Mouse (Mus musculus) spleen, adult 12 weeks (tissue): ENCODE data around the gene Trim67.
A peak's percentile ranks its signal among the peaks of the same experiment; 100 is the strongest.

Source experiments
- DNase-seq: peaks from one replicate; pipeline ENCODE4 v3.0.0; 2022; ENCODE audit warnings: low spot score

The Trim67 gene

DNA sequence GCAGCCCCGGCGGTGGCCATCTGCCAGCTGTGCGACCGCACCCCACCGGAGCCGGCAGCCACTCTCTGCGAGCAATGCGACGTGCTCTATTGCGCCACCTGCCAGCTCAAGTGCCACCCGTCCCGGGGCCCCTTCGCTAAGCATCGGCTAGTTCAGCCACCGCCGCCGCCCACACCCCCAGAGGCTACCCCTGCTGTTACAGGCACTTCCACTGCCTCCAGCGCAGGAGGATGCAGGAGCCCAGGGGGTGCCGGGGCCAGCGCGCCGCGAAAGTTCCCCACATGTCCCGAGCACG lies 1.5 kb downstream of the Trim67 start:
- no peak for DNase-seq

DNA sequence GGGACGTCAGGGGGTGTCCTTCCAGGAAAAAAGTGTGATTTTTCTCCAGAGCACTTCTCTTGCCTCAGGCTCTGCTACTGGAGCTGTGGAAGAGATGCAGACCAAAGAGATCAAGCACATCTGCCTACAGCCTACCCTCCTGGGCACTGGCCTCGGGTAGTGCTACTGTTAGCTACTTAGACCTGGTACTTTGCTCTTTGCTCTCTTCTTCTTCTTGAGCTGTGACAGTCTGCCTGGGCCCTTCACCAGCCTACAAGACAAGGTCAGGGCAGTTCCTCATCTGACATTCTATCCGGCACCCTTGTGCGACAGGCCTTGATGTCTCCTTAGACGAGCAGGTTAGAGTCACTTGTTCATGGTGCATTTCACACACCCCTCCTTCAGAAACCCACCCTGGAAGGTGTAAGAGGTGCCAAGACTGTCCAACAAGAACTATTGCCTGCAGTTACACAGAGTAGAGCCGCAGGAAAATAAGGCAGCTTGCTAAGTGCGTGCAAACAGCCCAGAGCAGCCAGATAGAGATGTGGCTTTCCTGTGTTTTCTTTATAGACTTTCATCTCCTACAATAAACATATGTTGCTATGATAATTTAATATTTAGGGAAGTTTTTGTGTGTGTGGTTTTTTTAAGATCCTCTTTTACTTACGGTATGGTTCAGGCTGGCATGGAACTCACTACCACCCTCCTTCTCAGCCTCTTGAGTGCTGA lies 3.0 kb downstream of the Trim67 start:
- no peak for DNase-seq

DNA sequence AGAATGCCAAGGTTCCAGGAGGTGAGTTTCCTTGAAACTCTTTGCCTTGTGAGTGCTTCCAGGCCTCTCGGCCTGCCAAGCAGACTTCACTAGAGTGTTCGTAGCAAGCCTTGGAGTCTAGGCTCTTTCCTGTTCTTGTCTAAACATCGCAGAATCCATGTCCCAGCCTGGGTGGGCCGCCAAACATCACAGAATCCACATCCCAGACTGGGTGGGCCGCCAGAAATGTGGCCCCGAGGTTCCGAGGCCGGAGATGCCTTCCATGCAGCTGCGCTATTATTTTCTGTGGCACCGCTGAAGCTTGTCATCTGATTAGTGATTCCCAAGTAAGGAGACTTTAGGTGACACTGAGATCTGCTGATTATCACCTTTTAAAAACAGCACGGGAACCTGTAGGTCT lies 7.7 kb downstream of the Trim67 start:
- no peak for DNase-seq

DNA sequence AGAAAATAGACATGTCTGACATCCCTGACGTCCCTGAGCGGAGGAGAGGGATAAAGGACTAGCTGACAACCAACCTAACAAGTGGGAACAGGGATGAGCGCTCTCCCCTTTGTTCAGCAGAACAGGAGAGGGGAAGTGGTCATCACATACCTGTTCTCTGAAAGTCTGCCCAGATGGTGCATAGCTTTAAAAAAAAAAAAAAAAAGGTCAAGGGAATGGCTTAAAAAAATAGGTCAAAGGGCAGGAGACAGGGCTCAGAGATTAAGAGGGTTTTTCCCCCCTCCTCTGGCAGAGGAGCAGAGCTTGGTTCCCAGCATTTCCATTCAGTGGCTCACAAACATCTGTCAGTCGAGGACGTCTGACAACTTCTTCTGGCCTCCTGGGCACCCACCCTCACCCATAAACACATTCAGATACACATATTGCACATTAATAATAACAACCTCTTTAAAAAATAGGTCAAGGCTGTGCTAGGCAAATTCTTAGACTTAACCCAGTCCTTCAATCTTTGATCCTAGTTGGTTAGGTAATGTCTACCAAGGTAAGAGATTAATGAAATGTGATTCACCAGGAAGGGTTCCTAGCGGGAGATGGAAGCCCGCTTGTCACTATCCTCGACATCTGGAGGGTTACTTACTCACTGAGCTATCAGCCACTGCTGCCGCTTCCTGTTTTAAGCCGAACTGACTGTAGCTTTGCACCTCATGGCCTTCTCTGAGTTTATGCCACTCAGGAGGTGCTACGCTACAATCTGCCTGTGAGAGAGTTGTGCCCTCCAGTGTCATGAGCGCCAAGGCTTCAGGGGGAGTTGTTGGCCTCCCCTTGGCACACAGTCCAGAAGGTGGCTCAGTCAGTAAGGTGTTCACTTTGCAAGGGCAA lies 11.2 kb downstream of the Trim67 start:
- no peak for DNase-seq

DNA sequence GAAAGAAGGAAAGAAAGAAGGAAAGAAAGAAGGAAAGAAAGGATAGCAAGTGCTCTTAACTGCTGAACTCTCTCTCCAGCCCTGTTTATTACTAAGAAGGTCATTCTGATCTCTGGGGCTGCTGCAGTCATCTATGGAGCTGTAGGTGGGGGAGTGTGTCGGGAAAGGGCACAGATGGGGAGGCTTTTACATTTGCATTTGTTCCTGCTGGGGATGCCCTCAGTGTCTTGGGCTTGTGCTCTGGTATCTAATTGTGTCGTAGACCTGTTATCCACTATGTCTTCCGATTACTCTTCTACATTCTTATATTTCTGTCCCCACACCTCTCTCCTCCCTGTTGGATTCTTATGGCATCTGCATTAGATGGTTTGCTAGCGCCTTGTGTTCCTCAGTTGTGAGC lies 13.1 kb downstream of the Trim67 start:
- DNase-seq = no peak

DNA sequence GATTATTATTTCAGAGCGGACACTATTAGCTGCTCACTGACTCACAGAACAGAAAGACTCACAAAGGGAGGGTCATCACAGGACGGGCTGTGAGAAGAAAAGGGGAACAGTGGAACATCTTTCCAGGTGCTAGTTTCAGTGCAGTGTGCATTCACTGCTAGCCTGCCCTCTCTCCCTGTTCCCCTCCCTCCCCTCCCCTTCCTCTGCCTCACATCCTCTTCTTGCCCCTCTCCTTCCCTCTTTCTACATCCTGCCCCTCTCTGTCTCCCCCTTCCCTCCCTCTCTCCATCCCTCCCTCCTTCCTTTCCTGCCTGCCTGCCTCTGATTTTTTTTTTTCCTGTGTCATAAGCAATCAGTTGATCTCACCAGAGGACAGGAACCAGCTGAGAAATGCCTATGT lies 16.5 kb downstream of the Trim67 start:
- DNase-seq = no peak

DNA sequence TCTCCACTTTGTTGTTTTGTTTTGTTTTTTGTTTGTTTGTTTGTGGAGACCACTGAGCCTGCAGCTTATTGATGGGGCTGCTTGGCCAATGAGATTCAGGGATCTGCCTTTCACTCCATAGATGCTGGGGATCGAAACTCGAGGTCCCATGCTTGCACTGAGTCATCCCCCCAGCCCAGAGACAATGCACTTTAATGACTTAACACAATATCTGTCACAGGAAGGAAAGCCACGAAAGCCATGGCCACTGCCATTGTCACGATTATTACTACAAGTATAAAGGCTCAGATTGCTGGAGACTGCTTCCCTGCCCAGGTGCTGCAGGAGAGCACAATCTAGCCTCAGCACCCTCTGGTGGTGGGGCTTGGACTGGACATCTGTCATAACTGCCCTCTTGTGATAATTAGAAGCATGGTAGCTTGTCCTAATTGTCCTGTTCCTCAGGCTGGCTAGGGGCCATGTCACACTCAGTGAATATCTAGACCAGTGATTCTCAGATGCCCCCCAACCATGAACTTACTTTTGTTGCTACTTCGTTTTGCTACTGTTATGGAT lies 17.2 kb downstream of the Trim67 start:
- DNase-seq = no peak

DNA sequence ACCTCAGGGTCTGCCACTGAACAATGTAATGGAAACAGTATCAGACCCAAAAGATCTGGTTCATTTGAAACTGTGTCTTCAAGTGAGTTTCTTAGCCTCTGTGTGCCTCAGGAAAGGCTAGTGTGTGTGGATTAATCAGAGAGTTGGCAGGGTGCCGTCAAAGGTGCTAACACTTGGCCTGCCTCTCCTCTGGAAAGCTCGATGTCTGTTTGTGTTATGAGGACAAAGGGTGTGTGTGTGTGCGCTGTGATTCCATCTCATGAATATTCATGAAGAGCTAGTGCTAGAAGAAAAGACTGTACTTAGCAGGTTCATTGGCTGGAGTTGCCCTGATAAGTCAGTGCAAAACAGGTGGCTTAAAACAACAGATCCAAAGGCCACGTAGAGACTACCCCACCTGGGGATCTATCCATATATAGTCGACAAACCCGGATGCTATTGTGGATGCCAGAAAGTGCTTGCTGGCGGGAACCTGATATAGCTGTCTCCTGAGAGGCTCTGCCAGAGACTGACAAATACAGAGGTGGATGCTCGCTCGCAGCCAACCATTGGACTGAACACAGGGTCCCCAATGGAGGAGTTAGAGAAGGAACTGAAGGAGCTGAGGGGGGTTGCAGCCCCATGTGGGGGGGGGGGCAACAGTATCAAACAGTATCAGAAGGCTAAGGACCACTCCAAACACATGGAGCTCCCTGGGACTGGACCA lies 17.9 kb downstream of the Trim67 start:
- DNase-seq = no peak

DNA sequence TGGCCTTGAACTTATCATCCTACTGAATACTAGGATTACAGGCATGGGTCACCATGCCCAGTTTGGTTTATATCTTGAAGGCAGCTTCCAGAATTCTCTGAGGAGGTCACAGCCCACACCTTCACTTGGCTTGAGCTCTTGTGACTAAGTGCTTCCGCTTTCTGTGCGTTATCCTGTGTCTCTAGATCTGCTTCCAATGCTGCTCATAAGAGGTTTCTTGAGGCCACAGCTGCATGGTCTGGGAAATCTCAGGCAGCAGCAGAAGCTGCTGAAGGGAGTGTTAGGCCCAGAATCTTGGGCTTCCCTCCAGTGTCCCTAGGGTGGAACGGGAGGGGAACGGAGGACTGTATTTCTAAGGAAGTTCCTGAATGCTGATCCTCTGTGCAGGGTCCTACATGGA lies 20.4 kb downstream of the Trim67 start:
- no peak for DNase-seq

DNA sequence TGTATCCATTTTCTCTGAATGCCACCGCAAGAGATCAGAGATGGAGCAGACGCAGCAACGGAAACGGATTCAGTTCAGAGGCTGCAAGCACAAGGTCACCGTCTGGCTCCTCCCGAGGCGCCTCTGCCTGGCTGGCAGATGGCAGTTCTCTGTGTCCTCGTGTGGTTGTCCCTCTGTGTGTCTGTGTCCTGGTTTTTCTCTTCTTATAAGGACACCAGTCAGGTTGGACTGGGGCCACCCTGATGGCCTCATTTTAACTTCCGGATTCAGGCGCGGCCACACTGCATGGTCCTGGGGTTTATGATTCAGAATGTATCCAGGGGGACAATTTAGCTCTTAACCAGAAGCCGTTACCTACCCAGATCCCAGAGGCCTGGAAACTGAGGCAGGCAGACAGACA lies 23.0 kb downstream of the Trim67 start:
- DNase-seq = no peak

DNA sequence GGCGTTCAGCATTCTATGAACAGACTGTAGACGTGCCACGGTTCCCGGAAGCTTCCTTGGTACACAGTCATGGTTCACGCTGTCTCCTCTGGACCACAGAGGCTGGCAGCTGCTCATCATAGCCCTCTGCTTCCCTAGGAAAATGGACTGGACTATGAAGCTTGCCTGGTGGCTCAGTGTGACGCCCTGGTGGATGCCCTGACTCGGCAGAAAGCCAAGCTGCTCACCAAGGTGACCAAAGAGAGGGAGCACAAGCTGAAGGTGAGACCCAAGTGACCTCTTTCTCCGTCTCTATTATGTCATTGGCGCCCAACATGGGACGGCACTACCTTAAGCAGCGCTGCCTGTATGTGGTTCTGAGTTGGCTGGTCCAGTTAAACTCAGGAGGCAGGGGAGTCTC lies 24.0 kb downstream of the Trim67 start:
- DNase-seq = no peak

DNA sequence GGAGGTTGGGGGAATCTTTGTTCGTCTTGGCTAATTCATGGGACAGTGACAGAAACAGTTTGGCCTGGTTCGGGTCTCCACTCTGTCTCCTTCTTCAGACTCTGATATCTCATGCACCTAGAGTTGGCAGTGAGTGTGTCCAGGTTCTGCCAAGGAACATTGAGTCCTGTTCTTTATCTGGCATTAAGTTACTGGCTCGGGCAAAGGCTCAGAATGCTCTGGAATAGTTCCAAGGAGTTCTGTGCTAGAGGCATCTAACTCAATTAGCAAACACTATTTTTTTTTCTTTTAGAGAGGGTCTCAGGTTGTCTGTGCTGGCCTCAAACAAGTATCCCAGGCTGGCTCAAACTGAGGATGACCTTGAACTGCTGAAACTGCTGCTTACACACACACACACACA lies 24.5 kb downstream of the Trim67 start:
- DNase-seq = no peak

DNA sequence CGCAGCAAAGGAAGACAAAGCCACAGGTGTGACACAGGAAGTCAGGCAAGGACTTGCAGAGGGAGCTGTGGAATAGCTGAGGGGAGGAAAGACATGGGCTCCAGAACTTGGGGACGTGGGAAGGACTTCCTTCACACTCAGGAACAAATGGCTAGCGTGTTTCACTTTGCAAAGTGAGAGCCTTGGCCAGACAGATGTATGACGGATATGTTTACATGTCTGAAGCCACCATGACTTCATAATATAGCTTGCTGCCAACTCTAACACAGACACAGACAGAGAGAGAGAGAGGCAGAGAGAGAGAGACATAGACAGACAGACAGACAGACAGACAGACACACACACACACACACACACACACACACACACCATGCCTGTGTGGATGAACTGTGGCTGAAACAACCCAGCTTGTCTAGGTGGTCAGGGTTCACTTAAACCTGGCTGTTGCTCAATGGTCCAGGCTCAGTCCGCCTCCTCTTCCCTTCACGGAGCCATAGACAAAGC lies 26.8 kb downstream of the Trim67 start:
- no peak for DNase-seq

DNA sequence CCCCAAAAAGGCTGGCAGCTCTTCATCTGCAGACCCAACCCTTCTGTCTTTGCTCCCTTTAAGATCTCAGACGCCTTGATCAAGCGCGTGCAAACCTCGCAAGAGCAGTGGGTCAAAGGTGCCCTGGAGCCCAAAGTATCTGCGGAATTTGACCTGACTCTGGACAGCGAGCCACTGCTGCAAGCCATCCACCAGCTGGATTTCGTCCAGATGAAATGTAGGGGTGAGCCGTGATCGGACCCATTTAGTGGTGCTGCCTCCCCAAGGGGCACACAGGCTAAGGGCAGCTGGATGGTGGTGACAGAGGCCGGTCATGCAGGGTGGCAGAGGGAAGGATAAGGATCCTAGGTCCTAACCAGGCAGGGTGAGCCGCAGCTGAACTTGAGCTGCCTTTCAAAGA lies 27.2 kb downstream of the Trim67 start:
- no peak for DNase-seq

DNA sequence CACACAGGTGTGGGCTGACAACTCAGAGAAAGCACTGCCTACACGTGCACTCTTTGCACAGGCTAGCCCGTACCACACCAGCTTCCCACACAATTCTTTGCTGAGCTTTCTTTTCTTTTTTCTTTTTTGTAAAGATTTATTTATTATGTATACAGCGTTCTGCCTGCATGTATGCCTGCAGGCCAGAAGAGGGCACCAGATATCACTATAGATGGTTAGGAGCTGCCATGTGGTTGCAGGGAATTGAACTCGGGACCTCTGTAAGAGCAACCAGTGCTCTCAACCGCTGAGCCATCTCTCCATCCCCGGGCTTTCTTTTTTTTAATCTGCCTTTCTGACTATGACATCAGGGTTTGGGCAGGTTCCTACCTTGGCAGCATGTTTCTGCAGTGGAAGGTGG lies 30.6 kb downstream of the Trim67 start:
- DNase-seq = no peak

DNA sequence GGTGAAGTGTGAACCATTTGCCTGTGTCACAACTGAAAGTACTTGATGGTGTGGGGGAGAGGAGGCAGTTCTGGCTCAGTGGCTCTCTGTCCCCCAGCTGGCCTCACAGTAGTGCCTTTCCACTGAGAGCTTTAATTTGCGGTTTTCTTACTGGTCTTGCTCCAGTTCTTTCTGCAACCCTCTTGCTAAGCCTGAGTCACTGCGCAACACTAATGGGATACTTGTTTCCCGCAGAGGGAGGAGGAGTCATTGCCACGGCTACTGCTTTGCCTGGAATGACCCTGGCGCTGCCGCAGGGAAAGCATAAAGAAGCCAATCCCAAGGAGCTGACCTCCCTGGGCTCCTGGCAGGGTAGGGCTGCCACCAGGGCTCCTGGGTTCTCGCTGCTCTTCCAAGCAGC lies 33.8 kb downstream of the Trim67 start:
- DNase-seq = no peak

DNA sequence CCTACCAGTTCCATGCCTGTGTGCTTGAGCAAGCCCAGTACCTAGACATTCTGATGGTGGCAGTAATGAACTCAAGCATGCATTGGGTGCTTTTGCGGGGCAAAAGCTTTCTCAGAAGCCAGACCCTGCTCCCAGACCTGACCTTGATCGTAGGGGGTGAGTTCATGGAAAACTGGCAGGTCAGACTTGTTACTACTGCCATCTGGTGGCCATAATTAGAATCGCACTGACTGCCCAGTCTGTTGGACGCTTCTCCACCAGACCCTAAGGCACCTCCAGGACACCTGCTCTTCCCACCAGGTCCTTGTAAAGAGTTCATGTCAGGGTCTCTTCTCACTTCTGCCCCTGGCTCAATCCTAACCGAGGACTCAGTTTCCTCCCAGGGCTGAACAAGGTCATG lies 34.5 kb downstream of the Trim67 start:
- DNase-seq = peak; percentile 33

DNA sequence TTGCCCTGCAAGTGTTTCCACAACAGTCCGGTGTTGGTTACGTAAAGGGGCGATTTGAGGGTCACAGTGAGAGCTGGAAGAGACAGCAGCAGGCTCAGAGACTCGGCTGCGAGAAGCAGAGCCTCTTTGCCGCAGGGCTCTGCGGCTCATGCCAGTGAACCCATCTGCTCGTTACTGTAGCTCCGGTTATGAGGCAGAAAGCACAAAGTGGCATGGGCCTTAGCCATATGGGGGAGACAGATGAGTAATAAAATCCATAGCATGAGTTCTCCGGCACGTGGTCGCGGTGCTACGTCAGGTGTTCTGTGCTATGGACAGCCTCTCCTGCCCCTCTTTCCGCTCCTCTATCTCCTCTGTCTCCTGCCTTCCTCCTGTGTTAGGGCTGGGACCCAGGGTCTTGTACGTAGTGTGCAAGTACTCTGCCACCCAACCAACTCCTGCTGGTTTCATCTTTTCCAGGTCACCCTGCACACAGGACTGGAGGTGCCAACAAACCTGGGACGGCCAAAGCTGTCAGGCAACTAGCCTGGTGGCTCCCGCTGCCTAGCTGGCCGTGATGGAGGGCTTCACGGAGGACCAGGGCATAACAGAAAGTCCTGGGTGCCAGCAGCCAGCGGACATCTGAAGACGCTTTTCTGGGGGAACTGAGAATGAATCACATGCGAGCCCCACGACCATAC lies 35.8 kb downstream of the Trim67 start:
- DNase-seq = no peak

DNA sequence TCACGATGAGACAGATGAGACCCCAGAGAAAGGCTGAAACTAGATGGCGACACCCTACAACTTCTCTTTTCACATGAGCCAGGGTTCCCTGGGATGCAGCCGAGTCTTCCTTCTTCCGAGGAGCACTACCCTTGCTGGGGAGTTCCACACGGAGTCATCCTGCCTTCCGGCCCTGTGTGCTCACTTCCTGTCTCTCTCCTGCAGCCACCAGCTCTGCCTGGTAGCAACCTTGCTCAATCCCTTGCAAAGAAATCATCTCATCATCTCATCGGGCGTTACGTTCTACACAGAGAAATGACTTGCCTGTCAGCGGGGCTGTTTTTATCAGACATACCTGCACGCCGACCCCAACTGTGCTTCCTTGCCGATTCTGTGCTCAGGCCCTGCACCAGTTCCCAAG lies 37.2 kb downstream of the Trim67 start:
- DNase-seq = no peak

DNA sequence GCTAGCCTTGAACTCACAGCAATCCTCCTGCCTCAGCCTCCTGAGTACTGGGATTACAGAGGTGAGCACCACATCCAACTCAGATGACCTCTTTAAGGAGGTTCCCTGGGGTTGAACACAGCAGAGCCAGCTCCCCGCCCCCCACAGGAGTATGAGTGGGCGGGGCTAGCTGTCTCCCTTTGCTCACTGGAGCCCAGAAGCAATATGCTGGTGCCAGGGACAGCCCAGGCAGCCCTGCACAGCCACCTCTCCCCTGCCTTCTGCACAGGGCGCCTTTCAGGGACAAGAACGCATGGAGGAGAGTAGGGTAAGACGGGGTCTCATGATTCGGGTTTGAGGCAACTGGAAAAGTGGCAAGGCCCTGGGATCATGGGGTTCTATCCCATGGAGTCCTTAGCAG lies 38.6 kb downstream of the Trim67 start:
- no peak for DNase-seq

DNA sequence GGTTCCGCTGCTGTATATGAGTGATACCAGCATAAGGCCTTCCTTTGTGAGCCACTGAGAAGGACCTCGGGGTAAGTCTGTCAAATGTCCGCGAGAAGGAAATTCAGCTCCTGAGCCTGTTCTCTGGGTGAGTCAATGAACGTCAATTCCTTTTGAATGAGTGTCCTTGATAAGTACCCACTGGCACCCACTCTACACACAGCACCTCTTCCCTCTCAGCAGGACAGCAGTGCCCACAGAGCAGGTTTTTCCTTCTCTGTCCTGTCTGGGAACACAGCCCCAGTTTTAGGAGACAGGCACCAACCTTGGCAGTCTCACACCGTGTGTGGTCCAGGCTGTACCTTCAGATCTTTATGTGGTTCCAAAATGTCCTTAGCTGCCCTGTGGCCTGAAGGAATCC lies 39.0 kb downstream of the Trim67 start:
- no peak for DNase-seq
